Mouse (Mus musculus): Measurements from ENCODE around the gene Bcl7c.
A peak's percentile ranks its signal among the peaks of the same experiment; 100 is the strongest.
"Not testable (repeated sequence)": the region's sequence is repeated elsewhere in the genome, so short reads cannot be mapped to it uniquely, and the experiment has no call there.

The Bcl7c gene

DNA sequence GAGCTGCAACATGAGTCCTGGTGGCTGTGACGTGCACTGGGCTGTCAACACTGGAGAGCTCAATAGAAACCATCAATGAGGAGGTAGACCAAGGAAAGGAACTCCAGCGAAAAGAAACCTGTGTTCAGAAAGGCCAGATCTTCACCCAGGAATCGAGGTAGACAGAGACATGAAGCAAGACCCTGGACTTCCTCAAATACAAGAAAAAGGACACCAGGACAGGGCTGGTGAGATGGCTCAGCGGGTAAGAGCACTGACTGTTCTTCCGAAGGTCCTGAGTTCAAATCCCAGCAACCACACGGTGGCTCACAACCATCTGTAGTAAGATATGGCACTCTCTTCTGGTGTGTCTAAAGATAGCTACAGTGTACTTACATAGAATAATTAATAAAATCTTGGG lies 9.6 kb upstream of the Bcl7c start:
- DNase-seq (ENCODE audit: extremely low read depth, insufficient read length, low spot score): no peak

DNA sequence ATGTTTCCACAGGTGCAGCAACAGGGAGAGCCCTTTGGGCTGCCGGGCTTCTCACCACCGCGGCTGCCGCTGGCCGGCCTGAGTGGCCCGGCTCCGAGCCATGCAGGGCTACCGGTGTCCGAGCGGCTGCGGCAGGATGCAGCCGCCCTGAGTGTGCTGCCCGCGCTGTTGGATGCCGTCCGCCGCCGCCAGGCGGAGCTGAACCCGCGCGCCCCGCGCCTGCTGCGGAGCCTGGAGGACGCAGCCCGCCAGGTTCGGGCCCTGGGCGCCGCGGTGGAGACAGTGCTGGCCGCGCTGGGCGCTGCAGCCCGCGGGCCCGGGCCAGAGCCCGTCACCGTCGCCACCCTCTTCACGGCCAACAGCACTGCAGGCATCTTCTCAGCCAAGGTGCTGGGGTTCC lies 8.3 kb upstream of the Bcl7c start:
- DNase-seq (ENCODE audit: extremely low read depth, insufficient read length, low spot score): no peak

DNA sequence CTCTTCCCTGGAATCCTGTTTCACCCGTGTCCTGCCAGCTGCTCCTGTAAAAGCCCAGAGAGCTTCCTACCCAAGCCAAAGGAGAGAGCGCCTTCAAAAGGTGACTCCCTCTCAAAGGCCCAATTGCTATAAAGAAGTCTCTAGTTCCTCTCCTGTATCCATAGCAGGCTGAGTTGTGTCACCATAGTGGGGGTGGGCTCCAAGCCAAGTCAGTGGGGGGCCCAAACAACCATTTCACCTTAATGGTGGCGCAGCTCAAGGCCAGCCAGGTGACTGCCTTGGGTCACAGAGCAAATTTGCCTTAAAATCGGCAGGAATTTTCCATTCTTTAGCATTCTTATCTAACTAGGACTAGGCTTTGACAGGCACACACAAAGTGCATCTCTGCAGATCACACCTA lies 6.1 kb upstream of the Bcl7c start:
- DNase-seq (ENCODE audit: extremely low read depth, insufficient read length, low spot score): no peak

DNA sequence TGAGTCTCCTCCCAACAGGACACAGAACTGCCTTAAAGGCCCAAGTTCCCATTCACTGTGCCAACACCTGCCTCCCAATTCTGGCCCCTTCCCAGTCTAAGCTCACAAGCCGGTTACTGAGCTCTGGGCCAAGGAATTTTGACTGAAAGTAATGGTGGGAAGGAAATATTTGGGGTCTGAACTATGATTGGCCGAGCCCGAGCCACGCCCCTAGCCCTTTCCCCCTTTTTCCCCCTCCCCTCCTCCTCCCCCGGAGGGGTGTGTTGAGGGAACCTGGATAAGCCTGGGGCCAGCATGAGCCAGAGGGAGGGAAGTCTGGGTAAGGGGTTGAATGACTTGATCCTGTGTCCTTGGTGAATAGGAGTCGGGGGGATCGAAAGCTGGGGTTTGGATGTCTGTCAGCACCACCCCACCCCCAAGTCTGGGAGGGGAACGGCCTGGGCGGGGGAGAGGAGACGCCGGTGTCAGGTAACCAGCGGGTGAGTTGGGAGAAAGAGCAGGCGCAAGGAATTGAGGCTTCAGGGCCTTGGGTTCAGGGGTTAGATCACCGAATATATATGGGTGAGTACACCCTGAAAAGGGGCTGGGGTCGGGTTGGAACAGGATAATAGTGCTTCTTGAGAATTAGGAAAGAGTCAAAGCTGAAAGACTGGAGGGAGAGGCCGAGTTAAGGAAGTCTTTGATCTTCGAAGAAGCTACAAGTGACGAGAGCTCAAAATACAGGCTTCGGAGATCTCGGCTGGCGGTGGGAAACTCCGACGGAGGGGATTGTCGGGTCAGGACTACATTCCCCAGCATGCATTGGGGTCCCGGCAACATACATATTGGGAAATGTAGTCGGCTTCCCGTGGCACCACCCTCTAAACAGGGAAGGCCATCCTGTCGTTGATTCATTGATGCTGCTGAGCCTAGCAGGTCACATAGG lies 4.0 kb upstream of the Bcl7c start, which contains the start of gene Ctf1:
Ctf1 (plus strand) TSS at position 276 of the 925 bp plus-strand sequence.
- peak; percentile 84 for DNase-seq (ENCODE audit: extremely low read depth, insufficient read length, low spot score)

DNA sequence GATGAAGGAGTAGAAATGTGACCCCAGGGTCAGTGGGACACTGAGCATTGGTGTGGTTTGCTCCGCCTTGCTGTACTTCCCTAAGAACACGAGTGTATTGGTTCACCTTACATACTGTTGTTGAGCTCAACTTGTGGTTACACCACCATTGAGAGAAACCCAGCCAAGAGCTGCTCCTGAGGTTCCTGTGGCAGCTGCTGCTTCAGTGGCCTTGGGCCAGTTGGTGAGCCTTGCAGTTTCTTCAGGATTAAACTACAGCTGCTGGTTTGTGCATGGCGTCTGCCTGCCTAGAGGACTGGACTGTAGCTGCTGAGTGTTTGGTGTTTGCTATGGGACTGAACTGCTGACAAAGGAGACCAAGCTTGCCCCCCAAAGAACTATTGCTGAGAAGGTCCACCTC lies 2.7 kb upstream of the Bcl7c start:
- DNase-seq (ENCODE audit: extremely low read depth, insufficient read length, low spot score): peak; percentile 30

DNA sequence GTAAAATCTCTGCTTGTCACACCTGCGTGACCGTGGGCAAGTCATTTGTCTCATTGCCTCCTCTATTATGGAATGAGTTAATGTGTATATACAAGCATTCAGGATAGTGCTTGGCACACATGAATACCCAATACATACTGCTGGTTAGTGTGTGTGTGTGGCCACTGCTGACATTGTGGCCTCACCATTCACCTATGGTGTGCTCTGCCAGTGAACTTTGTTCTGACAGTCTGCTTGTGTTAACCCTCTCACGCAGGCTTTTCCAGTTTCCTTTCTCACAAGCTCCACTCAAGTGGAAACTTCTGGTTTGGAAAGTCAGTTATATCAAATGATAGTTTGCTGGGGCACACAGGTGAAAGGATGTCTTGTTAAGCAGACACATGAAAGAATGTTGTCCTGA lies 2.3 kb upstream of the Bcl7c start:
- DNase-seq (ENCODE audit: extremely low read depth, insufficient read length, low spot score): no peak

DNA sequence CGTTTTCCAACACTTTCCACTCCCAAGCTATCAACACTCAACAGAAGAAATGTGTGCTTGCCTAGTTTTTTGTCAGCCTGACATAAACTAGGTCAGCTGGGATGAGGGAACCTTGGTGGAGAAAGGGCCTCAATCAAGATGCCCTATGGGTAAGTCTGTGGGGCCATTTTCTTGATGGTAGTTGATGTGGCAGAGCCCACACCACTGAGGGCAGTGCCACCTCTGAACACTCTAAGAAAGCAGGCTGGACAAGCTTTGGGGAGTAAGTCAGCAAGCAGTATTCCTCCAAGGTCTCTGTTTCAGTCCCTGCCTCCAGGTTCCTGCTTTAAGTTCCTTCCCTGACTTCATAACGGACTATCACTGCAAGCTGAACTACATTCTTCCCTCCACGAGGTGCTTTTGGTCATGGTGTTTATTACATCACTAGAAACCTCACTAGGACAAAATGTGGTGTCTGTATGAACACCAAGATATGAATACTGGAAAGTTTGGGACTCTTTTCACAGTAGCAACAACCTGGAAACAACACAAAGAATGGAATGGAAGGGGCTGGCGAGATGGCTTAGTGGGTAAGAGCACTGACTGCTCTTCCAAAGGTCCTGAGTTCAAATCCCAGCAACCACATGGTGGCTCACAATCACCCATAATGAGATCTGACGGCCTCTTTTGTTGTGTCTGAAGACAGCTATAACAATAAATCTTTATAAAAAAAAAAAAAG lies 687 bp upstream of the Bcl7c start:
- no peak for DNase-seq (ENCODE audit: extremely low read depth, insufficient read length, low spot score)

DNA sequence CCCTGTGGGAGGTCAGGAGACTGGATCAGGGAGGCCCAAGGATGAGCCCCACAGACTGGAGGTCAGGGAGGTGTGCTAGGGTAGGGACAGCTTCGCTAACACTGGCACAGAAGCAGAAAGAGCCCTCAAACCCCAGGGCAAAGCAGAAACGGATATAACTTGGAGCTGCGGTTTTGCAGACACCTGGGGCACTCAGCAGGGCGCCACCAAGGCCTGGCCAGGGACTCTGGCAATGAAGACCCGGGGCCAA lies 851 bp downstream of the Bcl7c start:
- DNase-seq (ENCODE audit: extremely low read depth, insufficient read length, low spot score): no peak

DNA sequence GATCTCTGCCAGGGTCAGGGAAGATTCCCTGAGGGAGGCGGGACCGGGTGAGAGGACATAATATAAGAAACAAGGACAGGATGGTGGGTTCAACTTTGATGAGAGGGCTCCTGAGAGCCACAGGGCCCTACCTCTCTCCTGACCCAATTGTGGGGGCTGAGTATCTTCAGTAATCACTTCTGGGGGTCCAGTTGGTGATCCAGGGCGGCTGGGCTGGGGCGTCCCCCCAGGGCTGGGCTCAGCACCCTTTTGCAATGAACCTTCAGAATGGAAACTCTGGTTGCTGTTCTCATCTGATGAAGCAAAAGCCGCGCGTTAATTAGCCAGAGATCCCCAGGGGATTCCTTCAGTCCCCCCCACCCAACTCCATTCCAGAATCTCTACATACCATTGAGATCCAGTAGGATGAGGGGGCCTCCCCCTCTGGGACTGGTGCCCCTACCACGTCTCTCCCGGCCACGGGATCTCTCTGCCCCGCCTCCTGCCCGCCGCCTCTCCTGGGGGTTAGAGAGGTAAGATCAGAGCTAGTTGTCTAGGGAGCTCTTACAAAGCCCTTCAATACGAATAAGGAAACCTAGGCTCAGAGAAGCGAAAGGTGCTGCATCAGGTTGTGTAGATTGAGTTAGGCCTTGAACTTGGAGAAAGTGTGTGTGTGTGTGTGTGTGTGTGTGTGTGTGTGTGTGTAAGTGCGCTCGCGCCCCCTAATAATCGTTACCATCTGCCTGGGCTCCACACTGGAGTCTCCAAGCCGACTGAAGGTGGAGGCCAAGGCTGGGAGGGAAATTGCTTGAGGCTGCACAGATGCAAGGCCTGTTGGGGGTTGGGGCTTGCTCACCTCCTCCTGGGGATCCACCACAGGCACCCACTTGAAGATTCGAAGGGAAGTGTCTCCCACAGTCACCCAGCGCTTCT lies 1.4 kb downstream of the Bcl7c start:
- DNase-seq (ENCODE audit: extremely low read depth, insufficient read length, low spot score): no peak

DNA sequence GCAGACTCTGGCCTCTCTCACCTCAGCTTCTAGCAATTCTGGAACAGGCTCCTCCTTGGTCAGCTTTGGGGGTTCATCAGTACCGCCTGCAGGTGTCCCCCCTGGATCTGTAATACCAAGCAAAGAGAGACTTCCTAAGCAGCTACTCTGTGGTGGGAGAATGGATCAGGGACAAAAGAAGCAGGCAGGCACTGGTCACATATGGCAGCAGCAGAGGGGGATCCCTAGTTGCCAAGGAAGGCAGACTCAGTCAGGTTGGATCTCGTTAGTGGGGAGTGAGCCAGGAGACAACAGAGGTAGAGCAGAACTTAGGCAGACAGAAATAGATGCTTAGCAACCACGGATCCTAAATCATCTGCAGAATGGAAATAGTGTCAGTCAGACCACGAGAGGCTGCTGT lies 3.0 kb downstream of the Bcl7c start:
- DNase-seq (ENCODE audit: extremely low read depth, insufficient read length, low spot score): no peak

DNA sequence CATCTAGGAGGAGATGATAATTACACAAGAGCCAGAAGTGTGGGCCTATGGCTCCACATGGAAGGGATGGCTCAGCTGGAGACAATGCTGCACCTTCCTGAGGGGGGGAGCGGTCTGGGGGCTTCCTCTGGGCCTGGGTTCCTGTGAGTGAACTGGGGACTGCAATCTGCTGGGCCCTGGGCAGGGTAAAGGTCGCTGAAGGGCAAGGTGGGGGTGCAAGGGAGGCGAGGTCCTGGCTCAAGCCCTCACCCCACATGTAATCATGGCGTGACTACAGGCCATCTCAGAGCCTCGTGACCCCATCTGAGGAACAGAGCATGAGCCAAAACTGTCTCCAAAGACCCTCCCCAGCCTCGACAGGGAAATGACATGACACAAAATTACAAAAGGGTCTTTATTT lies 4.1 kb downstream of the Bcl7c start:
- no peak for DNase-seq (ENCODE audit: extremely low read depth, insufficient read length, low spot score)

DNA sequence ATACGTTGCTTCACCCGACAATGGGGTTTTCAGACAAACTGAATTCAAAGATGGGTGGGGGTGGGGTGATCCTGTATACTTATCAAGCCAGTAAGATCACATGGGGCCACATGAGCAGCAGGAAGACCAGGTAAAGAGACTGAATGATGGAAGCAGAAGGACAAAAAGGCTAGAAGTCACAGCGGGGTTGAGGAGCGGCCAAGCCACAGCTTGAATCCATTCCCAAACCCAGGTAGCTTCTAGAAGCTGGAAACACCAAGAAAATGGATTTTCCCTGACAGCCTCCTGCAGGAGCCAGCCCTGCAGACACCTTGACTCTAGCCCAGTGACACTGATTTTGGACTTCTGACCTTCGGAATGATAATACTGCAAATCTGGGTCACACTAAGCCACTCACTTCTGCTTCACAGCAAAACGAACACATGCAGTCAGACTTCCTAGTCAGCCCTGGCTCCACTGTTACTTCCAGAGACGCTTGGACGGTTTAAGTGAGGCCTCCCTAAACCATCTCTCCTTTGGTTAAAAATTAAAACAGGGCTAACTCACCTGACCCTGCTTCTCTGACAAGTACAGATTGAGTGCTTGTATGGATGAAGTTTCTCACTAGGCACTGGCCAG lies 5.1 kb downstream of the Bcl7c start:
- DNase-seq (ENCODE audit: extremely low read depth, insufficient read length, low spot score): no peak

DNA sequence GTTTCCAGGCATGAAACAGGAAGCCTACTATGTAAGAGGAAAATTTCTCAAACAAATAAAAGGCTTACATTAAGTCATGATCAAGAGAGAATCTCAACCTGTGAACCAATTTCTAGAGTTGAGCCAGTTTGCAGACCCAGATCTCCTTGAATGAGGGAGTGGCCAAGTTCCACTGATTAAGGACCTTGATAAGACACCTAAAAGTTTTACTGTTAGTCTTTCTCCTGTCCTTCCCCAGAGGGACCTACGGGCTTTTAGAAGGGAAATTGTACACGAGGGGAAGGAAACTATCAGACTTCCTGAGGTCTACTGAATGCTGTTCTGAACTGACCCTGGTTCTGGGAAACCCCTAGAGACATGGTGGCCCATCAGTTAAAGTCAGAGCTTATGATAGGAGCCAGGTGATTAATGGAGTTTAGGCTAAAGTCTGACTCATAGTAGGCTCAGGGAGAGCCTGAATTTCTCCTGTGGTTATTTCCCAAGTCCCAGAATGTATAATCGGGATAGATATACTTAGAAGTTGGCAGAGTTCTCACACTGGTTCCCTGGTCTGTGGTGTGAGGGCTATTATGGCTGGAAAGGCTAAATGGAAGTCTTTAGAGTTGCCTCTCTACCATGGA lies 7.9 kb downstream of the Bcl7c start:
- no peak for DNase-seq (ENCODE audit: extremely low read depth, insufficient read length, low spot score)

DNA sequence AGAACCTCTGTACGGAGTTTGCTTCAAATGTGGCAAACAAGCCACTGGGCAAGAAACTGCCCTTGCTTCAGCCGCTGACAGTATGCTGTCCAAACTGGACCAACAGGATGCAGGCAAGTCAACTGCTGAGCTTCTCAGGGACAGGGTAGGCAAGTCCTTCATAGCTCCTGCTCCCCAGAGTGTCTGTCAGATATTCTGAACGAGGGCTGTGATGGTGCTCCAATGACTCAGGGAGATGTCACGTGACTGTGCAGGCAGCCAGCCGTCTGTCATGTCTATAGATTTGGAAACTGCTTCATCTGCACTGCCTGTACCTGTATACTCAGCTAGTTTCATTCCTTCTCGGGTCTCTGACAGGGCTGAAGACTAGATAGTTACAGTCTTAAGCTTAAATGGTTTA lies 9.7 kb downstream of the Bcl7c start:
- no peak for DNase-seq (ENCODE audit: extremely low read depth, insufficient read length, low spot score)

DNA sequence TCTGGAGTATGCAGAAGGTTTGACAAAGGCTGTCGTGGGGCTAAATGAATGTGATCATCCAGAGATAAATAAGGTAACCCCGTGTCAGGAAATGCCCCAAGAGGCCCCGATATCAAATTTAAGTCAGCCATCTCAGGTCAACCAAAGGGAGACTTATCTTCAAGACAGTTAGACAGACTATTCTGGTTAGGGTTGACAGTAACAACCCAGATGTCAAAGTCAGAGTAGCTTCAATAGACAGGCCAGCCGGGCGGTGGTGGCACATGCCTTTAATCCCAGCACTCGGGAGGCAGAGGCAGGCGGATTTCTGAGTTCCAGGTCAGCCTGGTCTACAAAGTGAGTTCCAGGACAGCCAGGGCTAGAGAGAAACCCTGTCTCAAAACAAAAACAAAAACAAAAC lies 15.0 kb downstream of the Bcl7c start:
- not testable (repeated sequence) for DNase-seq (ENCODE audit: extremely low read depth, insufficient read length, low spot score)

DNA sequence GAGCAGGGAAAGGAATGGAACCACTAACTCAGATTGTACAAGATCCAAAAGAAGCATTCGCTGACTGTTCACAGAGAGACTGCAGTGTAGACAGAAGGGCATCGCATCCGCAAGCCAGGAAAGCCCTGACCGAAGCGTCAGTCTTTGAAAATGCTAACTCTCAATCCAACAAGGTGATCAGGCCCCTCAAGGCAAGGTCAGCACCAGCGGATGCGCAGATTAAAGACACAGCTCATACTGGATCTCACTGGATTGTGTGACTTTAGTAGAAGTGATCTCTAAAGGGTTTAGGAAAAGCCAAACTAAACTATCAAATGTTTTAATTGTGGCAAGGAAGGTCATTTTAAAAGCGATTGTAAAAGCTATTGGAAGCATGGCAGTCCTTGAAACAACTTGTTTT lies 15.4 kb downstream of the Bcl7c start:
- DNase-seq (ENCODE audit: extremely low read depth, insufficient read length, low spot score): no peak

DNA sequence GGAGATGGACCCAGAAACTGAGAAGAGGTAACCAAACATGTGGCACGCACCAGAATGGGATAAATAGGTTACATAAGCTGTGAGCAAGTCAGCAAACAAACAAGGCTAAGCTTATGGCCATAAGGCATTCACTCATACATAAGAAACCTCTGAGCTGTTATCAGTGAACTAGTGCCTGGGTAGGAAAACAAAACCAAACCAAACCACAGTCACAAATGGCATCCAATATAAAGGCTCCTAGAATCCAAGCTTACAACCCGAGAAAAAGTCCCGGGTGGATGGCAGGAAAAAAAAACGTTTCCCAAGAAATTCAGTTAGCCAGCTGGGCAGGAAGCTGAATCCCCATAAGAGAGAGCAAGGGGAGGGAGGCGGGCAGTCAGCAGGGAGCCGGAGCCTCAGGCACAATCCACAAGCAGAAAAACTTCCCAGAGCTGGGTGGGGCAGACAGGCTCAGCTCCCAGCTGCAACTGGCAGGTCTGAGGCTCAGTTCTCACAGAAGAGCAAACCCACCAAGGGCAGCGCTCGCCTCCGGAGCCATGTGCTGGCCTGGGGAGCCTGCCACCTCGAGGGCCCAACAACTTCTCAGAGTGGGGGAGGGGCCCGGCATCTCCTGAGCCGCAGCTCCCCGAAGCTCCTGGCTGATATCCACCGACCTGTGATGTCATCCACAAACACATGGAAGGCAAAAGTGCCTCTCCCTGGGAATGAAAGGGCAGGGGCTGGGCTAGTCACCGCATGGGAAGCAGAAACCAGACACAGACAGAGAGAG lies 17.3 kb downstream of the Bcl7c start:
- DNase-seq (ENCODE audit: extremely low read depth, insufficient read length, low spot score): peak; percentile 88

DNA sequence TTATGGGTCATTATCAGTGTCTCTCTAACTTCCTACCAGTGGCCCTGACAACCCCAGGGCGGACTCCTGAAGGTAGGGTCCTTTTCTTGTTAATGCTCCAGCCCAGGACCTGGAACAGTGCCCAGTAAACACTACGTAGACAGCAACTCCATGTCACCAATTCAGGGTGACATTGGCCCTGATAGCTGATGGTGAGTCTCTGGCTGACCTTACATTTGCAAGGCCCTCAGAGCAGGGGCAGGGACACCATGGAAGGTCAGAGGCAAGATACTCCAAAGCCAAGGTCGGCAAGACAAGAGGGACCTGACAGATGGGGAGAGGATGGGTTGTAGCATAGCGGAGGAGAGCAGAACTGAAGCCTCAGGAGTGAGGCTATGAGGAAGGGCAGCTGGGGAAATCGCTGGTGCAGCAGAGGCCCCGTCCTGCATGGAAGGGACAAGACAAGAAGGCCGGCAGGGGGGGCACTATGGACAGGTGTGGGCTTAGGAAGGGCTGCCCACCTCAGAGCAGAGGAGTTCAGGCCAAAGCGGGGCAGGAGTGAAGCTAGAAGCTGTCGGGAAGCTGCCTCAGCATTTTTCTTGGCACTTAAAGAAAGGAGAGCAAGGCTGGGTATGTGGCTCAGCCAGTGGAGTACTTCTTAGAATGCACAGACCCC lies 19.0 kb downstream of the Bcl7c start:
- no peak for DNase-seq (ENCODE audit: extremely low read depth, insufficient read length, low spot score)

DNA sequence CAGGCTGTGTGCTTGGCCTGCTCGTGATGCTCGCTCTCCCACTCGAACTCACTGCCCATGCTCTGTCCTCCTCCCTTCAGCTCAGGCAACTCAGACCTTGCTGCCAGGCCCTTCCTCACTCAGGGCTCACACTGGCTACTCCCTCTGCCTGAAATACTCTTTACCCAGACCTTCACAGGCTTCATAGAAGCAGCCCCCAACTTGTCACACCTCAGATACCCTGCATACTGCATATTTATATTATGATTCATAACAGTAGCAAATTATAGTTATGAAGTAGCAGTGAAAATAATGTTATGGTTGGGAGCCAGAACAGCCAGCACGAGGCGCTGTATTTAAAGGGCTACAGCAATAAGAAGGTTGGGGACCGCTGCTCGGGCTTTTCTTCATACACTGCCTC lies 19.8 kb downstream of the Bcl7c start:
- no peak for DNase-seq (ENCODE audit: extremely low read depth, insufficient read length, low spot score)
